Mouse (Mus musculus): ENCODE measurements around the gene Afap1.

DNA sequence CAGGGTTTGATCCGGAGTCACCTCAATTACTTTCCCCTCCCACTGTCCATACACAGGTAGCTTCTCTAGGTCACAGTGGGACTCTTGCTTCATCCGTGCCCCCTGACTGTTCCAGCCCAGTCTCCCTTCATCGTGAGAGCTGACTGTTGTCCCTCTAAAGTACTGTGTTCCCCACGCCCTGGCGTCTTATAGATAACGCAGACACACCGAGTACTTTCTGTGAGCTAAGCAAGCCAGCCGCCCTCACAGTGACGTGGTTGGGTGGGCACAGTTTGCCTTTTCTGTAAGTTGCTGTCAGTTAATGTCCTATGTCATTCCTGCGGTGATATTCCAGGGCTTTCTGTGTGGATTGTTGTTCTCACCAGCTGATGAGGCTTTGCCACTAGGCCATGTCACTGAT lies 39.9 kb downstream of the Afap1 start:
- no peak for TF ChIP-seq CTCF (IDR thresholded peaks at IDR 0.05; ENCODE audit: low read depth, low read length)
- TF ChIP-seq TAL1 (conservative IDR thresholded peaks at IDR 0.05; ENCODE audit: low read depth, low read length): no peak
- no peak for TF ChIP-seq GATA1 (IDR thresholded peaks at IDR 0.05; ENCODE audit: borderline replicate concordance, low read length)
- no peak for TF ChIP-seq POLR2AphosphoS5 (IDR thresholded peaks at IDR 0.05; ENCODE audit: insufficient replicate concordance, low read depth, low read length)
